Comparison of ENCODE assay signal across 8 mouse cellular contexts in genomic region chr17:56507161-56508068, GRCm38 (mm10). TPM values are rescaled to one million over a fixed set of nuclear protein-coding genes. Genes with fewer than 3 reads are reported as not detected.
A peak's percentile ranks its signal among the peaks of the same experiment; 100 is the strongest.
DNase-seq lines count a peak whose midpoint lies in the region; ATAC-seq and TF ChIP-seq lines count a peak whose summit lies in the region.

No protein-coding gene starts in this region.

- no peak for TF ChIP-seq CTCF in gastrocnemius, adult 2 months (IDR thresholded peaks at IDR 0.05)
- TF ChIP-seq CTCF in hindbrain, postnatal 0 days (IDR thresholded peaks at IDR 0.05; ENCODE audit: low read depth) = peak; percentile 1; the same call in 1 of the 2 replicates
- TF ChIP-seq CTCF in left cerebral cortex, adult 2 months (IDR thresholded peaks at IDR 0.05) = no peak

- under 1% methylated on average over 42 of the region's 42 CpGs for WGBS in hindbrain, postnatal 0 days

- peak overlapping the region; percentile 90 for H3K27ac ChIP-seq in gastrocnemius, adult 2 months
- H3K27ac ChIP-seq in hindbrain, postnatal 0 days = peak overlapping the region; percentile 94
- H3K27ac ChIP-seq in left cerebral cortex, adult 2 months = peak overlapping the region; percentile 98

- no peaks in the 10 kb centered on the region for H3K36me3 ChIP-seq in hindbrain, postnatal 0 days (ENCODE audit: insufficient read depth, low read length)

- no peaks in the 10 kb centered on the region for H3K9me3 ChIP-seq in hindbrain, postnatal 0 days (ENCODE audit: low read length)

- H3K27me3 ChIP-seq in hindbrain, postnatal 0 days (ENCODE audit: insufficient read depth, low read length) = peaks cover 13% of the 10 kb centered on the region

- peaks cover 19% of the 10 kb centered on the region; the same call in 1 of the 2 replicates for H3K4me1 ChIP-seq in hindbrain, postnatal 0 days (ENCODE audit: insufficient read depth, low read length)

- H3K4me2 ChIP-seq in hindbrain, postnatal 0 days (ENCODE audit: low read depth, low read length) = peak overlapping the region; percentile 84

- DNase-seq in ZHBTc4 (ENCODE audit: low read depth, low spot score) = peak; percentile 95
- DNase-seq in gastrocnemius, adult 2 months = peak; percentile 96
- DNase-seq in hindbrain, postnatal 0 days (ENCODE audit: low spot score) = peak; percentile 99
- peak; percentile 95 for DNase-seq in left cerebral cortex, adult 2 months (ENCODE audit: extremely low spot score in 1 of 2, low spot score in 2 of 2)
- DNase-seq in right cerebral cortex, adult 2 months (ENCODE audit: low spot score in 2 of 2) = peak; percentile 95 to 97
- DNase-seq in urinary bladder, postnatal 14 days (ENCODE audit: low spot score) = peak; percentile 95

- intact Hi-C loops in gastrocnemius, adult 2 months (cut with DNase I) = no loop called here
- intact Hi-C loops in left cerebral cortex, adult 2 months (cut with DNase I) = loop anchor here (1.0 to 2.0 kb wide), 2 partner anchors 13 to 33 kb away; no protein-coding TSS in a partner anchor

- peak; percentile 90 for ATAC-seq in common myeloid progenitor, adult 5-6 weeks (replicated peaks; ENCODE audit: low read depth, poor library complexity, severe bottlenecking)
- ATAC-seq in hindbrain, postnatal 0 days = peak; percentile 93
- ATAC-seq in megakaryocyte, adult 5-6 weeks (ENCODE audit: poor library complexity, severe bottlenecking) = peak; percentile 95

- H3K4me3 ChIP-seq in gastrocnemius, adult 2 months = peak overlapping the region; percentile 91
- H3K4me3 ChIP-seq in hindbrain, postnatal 0 days (ENCODE audit: low read length) = peak overlapping the region; percentile 39
- peak overlapping the region; percentile 51 for H3K4me3 ChIP-seq in left cerebral cortex, adult 2 months

- H3K9ac ChIP-seq in hindbrain, postnatal 0 days (replicated peaks; ENCODE audit: low read length) = peak overlapping the region; percentile 67

RNA-seq across cellular contexts. Expression of gene Znrf4, which starts 4.8 kb away (rescaled TPM):
- total RNA-seq in common myeloid progenitor, adult 5-6 weeks (2017) = not detected in 2 replicates
- total RNA-seq in gastrocnemius, adult 2 months (2021) = not detected
- total RNA-seq in hindbrain, postnatal 0 days (2014; rRNA removed) = not detected in 2 replicates
- polyA plus RNA-seq in hindbrain, postnatal 0 days (2015; fragmentation: Nextera tagmentation; extraction: Ambion mirVana) = not detected in 2 replicates
- not detected for total RNA-seq in left cerebral cortex, adult 2 months (2021)
- total RNA-seq in megakaryocyte, adult 5-6 weeks (2015) = not detected in 2 replicates
- total RNA-seq in megakaryocyte, adult 5-6 weeks (2017) = not detected in 2 replicates

RNA-seq across cellular contexts. Expression of gene Ptprs, which starts 31.1 kb away (rescaled TPM):
- total RNA-seq in common myeloid progenitor, adult 5-6 weeks (2017) = 65.2 and 105 TPM in 2 replicates
- 10 to 100 TPM; 29.6 to 43.1 TPM for total RNA-seq in gastrocnemius, adult 2 months (2021)
- 869 and 913 TPM in 2 replicates for total RNA-seq in hindbrain, postnatal 0 days (2014; rRNA removed)
- polyA plus RNA-seq in hindbrain, postnatal 0 days (2015; fragmentation: Nextera tagmentation; extraction: Ambion mirVana) = 196 and 198 TPM in 2 replicates
- 100 to 1,000 TPM; 645 to 696 TPM for total RNA-seq in left cerebral cortex, adult 2 months (2021)
- total RNA-seq in megakaryocyte, adult 5-6 weeks (2015) = 18.1 and 18.6 TPM in 2 replicates
- total RNA-seq in megakaryocyte, adult 5-6 weeks (2017) = 17.3 and 52.6 TPM in 2 replicates

RNA-seq across cellular contexts. Expression of gene Gm20219, which starts 46.8 kb away (rescaled TPM):
- total RNA-seq in common myeloid progenitor, adult 5-6 weeks (2017) = not detected in 2 replicates
- 1 to 10 TPM in 1 of 2 experiments, under 1 TPM in 1; 0.89 to 1.1 TPM for total RNA-seq in gastrocnemius, adult 2 months (2021)
- total RNA-seq in hindbrain, postnatal 0 days (2014; rRNA removed) = 0.10 and 0.54 TPM in 2 replicates
- 0.37 and 0.55 TPM in 2 replicates for polyA plus RNA-seq in hindbrain, postnatal 0 days (2015; fragmentation: Nextera tagmentation; extraction: Ambion mirVana)
- total RNA-seq in left cerebral cortex, adult 2 months (2021) = 1 to 10 TPM; 2.5 to 4.0 TPM
- 0.71 and 1.2 TPM in 2 replicates for total RNA-seq in megakaryocyte, adult 5-6 weeks (2015)
- total RNA-seq in megakaryocyte, adult 5-6 weeks (2017) = 0.44 and 0.49 TPM in 2 replicates

Comparison
In these comparisons a context has a peak if more than half of its experiments do, and no peak if none do; other contexts are left out.
1. Peak in every context shown above with its lines: DNase-seq, ATAC-seq, H3K4me3 ChIP-seq and H3K27ac ChIP-seq.
2. H3K4me3 ChIP-seq: peak in every context shown above with its lines; median percentile 91 in gastrocnemius, adult 2 months; 51 in left cerebral cortex, adult 2 months; 39 in hindbrain, postnatal 0 days.